Mouse (Mus musculus): ENCODE measurements around the gene Neurl1a.

GRCm38 (mm10) chr19:47224743-47225142 lies 46.1 kb downstream of the Neurl1a start:
- TF ChIP-seq CTCF (IDR thresholded peaks at IDR 0.05; ENCODE audit: borderline replicate concordance, insufficient read depth, low read depth, low read length) (no peak), POLR2A (IDR thresholded peaks at IDR 0.05; ENCODE audit: borderline replicate concordance, insufficient read depth, low read length) (no peak)
